In the genomic region with DNA sequence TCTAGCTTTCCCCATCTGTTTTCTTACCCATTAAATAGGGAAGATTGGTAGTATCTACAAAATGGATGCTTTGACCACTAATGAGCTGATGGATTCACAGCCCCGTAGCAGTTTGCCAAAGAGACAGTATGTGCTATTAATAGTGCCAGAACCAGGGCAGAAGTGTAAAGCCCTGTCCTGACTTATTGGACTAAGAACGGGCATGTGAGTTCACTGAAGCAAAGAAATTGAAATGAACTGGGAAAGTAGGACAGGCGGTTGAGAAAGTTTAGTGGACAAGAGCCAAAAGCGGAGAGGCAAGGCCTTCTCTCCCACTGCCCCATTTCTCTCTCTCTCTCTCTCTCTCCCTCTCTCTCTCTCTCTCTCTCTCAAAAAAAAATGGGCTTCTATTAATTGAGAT, we compare ENCODE assay signal across 18 mouse cellular contexts. TPM values are rescaled to one million over a fixed set of nuclear protein-coding genes. Genes with fewer than 3 reads are reported as not detected.
DNase-seq lines count a peak whose midpoint lies in the region; TF ChIP-seq lines count a peak whose summit lies in the region.
"Had no signal": no experiment of that assay in that cellular context is flagged by ENCODE, and none has a peak within 500 bp of the region (broad histone marks: within the 10 kb centered on the region; RNA-seq: fewer than 3 reads in every experiment).

No protein-coding gene starts in this region.

- H3K27ac ChIP-seq in testis, adult 2 months (ENCODE audit: control insufficient read depth, insufficient read depth, low read depth, low read length): peak overlapping the region; percentile 41; the same call in 1 of the 2 replicates
- H3K27ac ChIP-seq: intestine, embryonic 15.5 days had no signal

- TF ChIP-seq POLR2A in testis, adult 2 months (IDR thresholded peaks at IDR 0.05; ENCODE audit: control insufficient read depth, low read depth, low read length): no peak

- H3K4me1 ChIP-seq in testis, adult 2 months (ENCODE audit: control insufficient read depth, insufficient read depth, low read length): peaks cover 27% of the 10 kb centered on the region

- H3K27me3 ChIP-seq in testis, adult 2 months (ENCODE audit: control insufficient read depth, insufficient read depth, low read length): no peaks in the 10 kb centered on the region
- H3K27me3 ChIP-seq: intestine, embryonic 15.5 days had no signal

- H3K36me3 ChIP-seq in testis, adult 2 months (ENCODE audit: control insufficient read depth, insufficient read depth, low read length): no peaks in the 10 kb centered on the region

- TF ChIP-seq CTCF in testis, adult 2 months (IDR thresholded peaks at IDR 0.05; ENCODE audit: control insufficient read depth, insufficient read depth, insufficient replicate concordance, low read depth, low read length): no peak

- H3K4me3 ChIP-seq in testis, adult 2 months (ENCODE audit: control insufficient read depth, low read depth, low read length): no peak overlapping the region
- H3K4me3 ChIP-seq: intestine, embryonic 15.5 days had no signal

- DNase-seq in adrenal gland, postnatal 14 days: peak; percentile 42
- DNase-seq in adrenal gland, postnatal 10 days: no peak
- peak; percentile 44 for DNase-seq in kidney, adult 11 months
- DNase-seq in kidney, postnatal 4 days: no peak
- no peak for DNase-seq in testis, postnatal 10 days (ENCODE audit: low spot score)
- no peak for DNase-seq in frontal cortex, adult 2 months (ENCODE audit: extremely low spot score in 1 of 2, low spot score in 1 of 2)
- DNase-seq in embryo, embryonic 10.5 days (ENCODE audit: low spot score): no peak
- DNase-seq: cerebellum, adult 11-12 months; thymus, adult 2 months had no signal

RNA-seq across cellular contexts. Expression of gene Dtx4, which starts 17.0 kb away (rescaled TPM):
- total RNA-seq in adrenal gland, postnatal 14 days (2021): 19.7 and 24.6 TPM in 2 replicates
- 10 to 100 TPM; 22.5 to 24.4 TPM for total RNA-seq in adrenal gland, postnatal 10 days (2021)
- polyA plus RNA-seq in testis, adult 2 months (2012; rRNA removed): 5.7 and 6.0 TPM in 2 replicates
- polyA plus RNA-seq in frontal cortex, adult 2 months (2012; rRNA removed): 19.2 and 21.1 TPM in 2 replicates

RNA-seq across cellular contexts. Expression of gene Mpeg1, which starts 23.6 kb away (rescaled TPM):
- 10.8 and 18.2 TPM in 2 replicates for total RNA-seq in adrenal gland, postnatal 14 days (2021)
- 10 to 100 TPM; 15.1 to 16.1 TPM for total RNA-seq in adrenal gland, postnatal 10 days (2021)
- polyA plus RNA-seq in testis, adult 2 months (2012; rRNA removed): 2.8 and 3.3 TPM in 2 replicates
- polyA plus RNA-seq in frontal cortex, adult 2 months (2012; rRNA removed): 8.7 and 12.4 TPM in 2 replicates

RNA-seq across cellular contexts. Expression of gene Pfpl, which starts 56.5 kb away (rescaled TPM):
- not detected in 2 replicates for total RNA-seq in adrenal gland, postnatal 14 days (2021)
- not detected for total RNA-seq in adrenal gland, postnatal 10 days (2021)
- polyA plus RNA-seq in testis, adult 2 months (2012; rRNA removed): 0.02 TPM in 2 replicates
- polyA plus RNA-seq in frontal cortex, adult 2 months (2012; rRNA removed): not detected in 2 replicates
- total RNA-seq: ES-E14; granulocyte monocyte progenitor cell, adult 5-6 weeks; left cerebral cortex, postnatal 36 days; megakaryocyte progenitor cell, adult 5-6 weeks had no signal
- polyA plus RNA-seq: embryonic facial prominence, embryonic 11.5 days; forebrain, embryonic 14.5 days; intestine, embryonic 15.5 days; neural tube, embryonic 11.5 days had no signal

Comparison
In these comparisons a context has a peak if more than half of its experiments do, and no peak if none do; other contexts are left out.
1. DNase-seq: peak in adrenal gland, postnatal 14 days (single experiment) and kidney, adult 11 months (single experiment); none in adrenal gland, postnatal 10 days (single experiment), kidney, postnatal 4 days (0 of 2), testis, postnatal 10 days (single experiment), frontal cortex, adult 2 months (0 of 2) and embryo, embryonic 10.5 days (single experiment).